Mouse (Mus musculus) forebrain, embryonic 16.5 days (tissue): ENCODE data around the gene Gsk3a. TPM values are rescaled to one million over a fixed set of nuclear protein-coding genes. Genes with fewer than 3 reads are reported as not detected.

ENCODE experiments used
- ATAC-seq: fragments of 200-750 bp; cut with Nextera tagmentation; 2 replicates; pipeline ENCODE4 v1.8.0; 2017; ENCODE audit warnings: mild to moderate bottlenecking, moderate library complexity
- H3K27ac ChIP-seq: fragments of 300-500 bp; sonication (generic); 2 replicates; pipeline ENCODE4 v1.5.1; 2014; ENCODE audit warnings: low read length, control low read depth
- H3K27me3 ChIP-seq: fragments of 300-500 bp; sonication (generic); replicated peaks from 2 replicates; pipeline ENCODE4 v1.6.1; 2014; ENCODE audit warnings: low read length; ENCODE audit not compliant: control insufficient read depth, insufficient read depth
- H3K36me3 ChIP-seq: fragments of 300-500 bp; sonication (generic); 2 replicates; pipeline ENCODE4 v1.6.1; 2014; ENCODE audit not compliant: control insufficient read depth, insufficient read depth
- H3K4me1 ChIP-seq: fragments of 300-500 bp; sonication (generic); replicated peaks from 2 replicates; pipeline ENCODE4 v1.6.1; 2014; ENCODE audit warnings: low read length; ENCODE audit not compliant: control insufficient read depth, insufficient read depth
- H3K4me2 ChIP-seq: fragments of 300-500 bp; sonication (generic); 2 replicates; pipeline ENCODE4 v1.6.1; 2014; ENCODE audit warnings: mild to moderate bottlenecking, low read length, control low read depth
- H3K4me3 ChIP-seq: fragments of 300-500 bp; sonication (generic); replicated peaks from 2 replicates; pipeline ENCODE4 v1.5.1; 2014; ENCODE audit warnings: mild to moderate bottlenecking, low read length, control low read depth
- H3K9ac ChIP-seq: fragments of 300-500 bp; sonication (generic); replicated peaks from 2 replicates; pipeline ENCODE4 v1.6.1; 2014; ENCODE audit warnings: low read depth, low read length, control low read depth
- H3K9me3 ChIP-seq: fragments of 300-500 bp; sonication (generic); 2 replicates; pipeline ENCODE4 v1.6.1; 2016; ENCODE audit warnings: low read length; ENCODE audit not compliant: control insufficient read depth
- WGBS: fragments of 180-500 bp; shearing (Covaris S2); extraction: QIAGEN DNeasy Blood & Tissue Kit; methylation state at CpG from one replicate; pipeline ENCODE4 v1.1.7; 2014; 5-methylcytosine and 5-hydroxymethylcytosine counted together
- polyA plus RNA-seq: library from polyadenylated mRNA; unstranded; fragments of >200 nt; fragmentation: Nextera tagmentation; extraction: Ambion mirVana; gene quantifications from 2 replicates; pipeline ENCODE4 v1.2.1, GENCODE M21; 2015

Gsk3a gene
- polyA plus RNA-seq, 1 experiment from 2014 or later = 17.1 TPM

GRCm38 (mm10) chr7:25244562-25245369 lies 7.1 kb upstream of the Gsk3a start:
- Histone ChIP-seq H3K9me3 (no peaks in the 10 kb centered on the region), H3K27me3 (no peaks in the 10 kb centered on the region), H3K9ac (no peak overlapping the region), H3K4me1 (peaks cover 35% of the 10 kb centered on the region), H3K27ac (no peak overlapping the region), H3K36me3 (no peaks in the 10 kb centered on the region), H3K4me2 (no peak overlapping the region), H3K4me3 (no peak overlapping the region)
- WGBS = 90% methylated on average over 30 of the region's 30 CpGs
- no peak for ATAC-seq

GRCm38 (mm10) chr7:25243361-25243760 lies 5.7 kb upstream of the Gsk3a start:
- peaks cover 35% of the 10 kb centered on the region for H3K4me1 ChIP-seq
- WGBS = 88% methylated on average over 4 of the region's 4 CpGs

GRCm38 (mm10) chr7:25241062-25241461 lies 3.4 kb upstream of the Gsk3a start:
- WGBS = 29% methylated on average over 2 of the region's 2 CpGs
- Histone ChIP-seq H3K4me2 (no peak overlapping the region), H3K36me3 (no peaks in the 10 kb centered on the region), H3K27ac (no peak overlapping the region), H3K27me3 (no peaks in the 10 kb centered on the region), H3K4me3 (no peak overlapping the region), H3K9ac (no peak overlapping the region), H3K4me1 (peaks cover 22% of the 10 kb centered on the region), H3K9me3 (no peaks in the 10 kb centered on the region)
- ATAC-seq = no peak

More at GRCm38 (mm10) chr7:25243361-25243760, 5.7 kb upstream of the Gsk3a start:
- no peak for ATAC-seq
- Histone ChIP-seq H3K27ac (no peak overlapping the region), H3K9ac (no peak overlapping the region), H3K4me2 (no peak overlapping the region), H3K36me3 (no peaks in the 10 kb centered on the region), H3K4me3 (no peak overlapping the region), H3K27me3 (no peaks in the 10 kb centered on the region), H3K9me3 (no peaks in the 10 kb centered on the region)

- no peak overlapping the region for H3K27ac ChIP-seq
- H3K9ac ChIP-seq = no peak overlapping the region
- no peaks in the 10 kb centered on the region for H3K9me3 ChIP-seq
- H3K27me3 ChIP-seq = no peaks in the 10 kb centered on the region
- H3K36me3 ChIP-seq = no peaks in the 10 kb centered on the region
- no peak overlapping the region for H3K4me3 ChIP-seq
- ATAC-seq = no peak
- no peak overlapping the region for H3K4me2 ChIP-seq
- 67% methylated on average over 7 of the region's 7 CpGs for WGBS
- H3K4me1 ChIP-seq = peaks cover 22% of the 10 kb centered on the region
These were observed 3.0 kb upstream of the Gsk3a start for GRCm38 (mm10) chr7:25240631-25241030.

GRCm38 (mm10) chr7:25238829-25239623 lies 1.4 kb upstream of the Gsk3a start:
- WGBS = 2% methylated on average over 30 of the region's 30 CpGs
- Histone ChIP-seq H3K9ac (peak overlapping the region; percentile 46), H3K27ac (peak overlapping the region; percentile 84)

GRCm38 (mm10) chr7:25238015-25238706 lies 510 bp upstream of the Gsk3a start:
- Histone ChIP-seq H3K9ac (peak overlapping the region; percentile 97), H3K4me2 (peak overlapping the region; percentile 79), H3K27me3 (no peaks in the 10 kb centered on the region), H3K4me3 (peak overlapping the region; percentile 81), H3K4me1 (peaks cover 28% of the 10 kb centered on the region), H3K36me3 (0 out of 2 replicates have a peak, but pooled peaks cover 4% of the 10 kb centered on the region), H3K27ac (peak overlapping the region; percentile 84), H3K9me3 (no peaks in the 10 kb centered on the region)
- peak; percentile 89 for ATAC-seq
- under 1% methylated on average over 23 of the region's 23 CpGs for WGBS

More at GRCm38 (mm10) chr7:25238829-25239623, 1.4 kb upstream of the Gsk3a start:
- peaks cover 28% of the 10 kb centered on the region for H3K4me1 ChIP-seq
- ATAC-seq = peak; percentile 66
- no peaks in the 10 kb centered on the region for H3K36me3 ChIP-seq
- peak overlapping the region; percentile 79 for H3K4me2 ChIP-seq
- no peaks in the 10 kb centered on the region for H3K9me3 ChIP-seq
- peak overlapping the region; percentile 81 for H3K4me3 ChIP-seq
- H3K27me3 ChIP-seq = no peaks in the 10 kb centered on the region

GRCm38 (mm10) chr7:25235526-25235925 lies 2.1 kb downstream of the Gsk3a start:
- H3K9ac ChIP-seq = no peak overlapping the region
- no peaks in the 10 kb centered on the region for H3K9me3 ChIP-seq
- no peak overlapping the region for H3K4me3 ChIP-seq
- no peak for ATAC-seq
- WGBS = 92% methylated on average over 5 of the region's 5 CpGs
- H3K27ac ChIP-seq = no peak overlapping the region
- no peaks in the 10 kb centered on the region for H3K27me3 ChIP-seq
- peaks cover 18% of the 10 kb centered on the region for H3K36me3 ChIP-seq
- no peak overlapping the region for H3K4me2 ChIP-seq
- H3K4me1 ChIP-seq = peaks cover 28% of the 10 kb centered on the region

GRCm38 (mm10) chr7:25233061-25233460 lies 4.6 kb downstream of the Gsk3a start:
- Histone ChIP-seq H3K36me3 (peaks cover 26% of the 10 kb centered on the region), H3K27me3 (no peaks in the 10 kb centered on the region), H3K4me3 (no peak overlapping the region), H3K9ac (no peak overlapping the region), H3K4me2 (no peak overlapping the region), H3K27ac (no peak overlapping the region), H3K4me1 (peaks cover 20% of the 10 kb centered on the region), H3K9me3 (no peaks in the 10 kb centered on the region)
- WGBS = 75% methylated on average over 2 of the region's 2 CpGs
- no peak for ATAC-seq
